Mouse (Mus musculus) liver, embryonic 16.5 days (tissue): ENCODE measurements around the gene Slc35g3. TPM values are rescaled to one million over a fixed set of nuclear protein-coding genes. Genes with fewer than 3 reads are reported as not detected.

Source experiments
- ATAC-seq: fragments of 200-750 bp; cut with Nextera tagmentation; 2 replicates; pipeline ENCODE4 v1.8.0; 2017; ENCODE audit warnings: low read depth, mild to moderate bottlenecking, moderate number of reproducible peaks, moderate library complexity
- H3K27ac ChIP-seq: fragments of 300-500 bp; sonication (generic); 2 replicates; pipeline ENCODE4 v1.5.1; 2014; ENCODE audit warnings: mild to moderate bottlenecking, low read length
- H3K27me3 ChIP-seq: fragments of 300-500 bp; sonication (generic); 2 replicates; pipeline ENCODE4 v1.6.1; 2014; ENCODE audit warnings: low read depth, low read length, mixed read lengths; ENCODE audit not compliant: control insufficient read depth, insufficient read depth
- H3K36me3 ChIP-seq: fragments of 300-500 bp; sonication (generic); 2 replicates; pipeline ENCODE4 v1.6.1; 2014; ENCODE audit warnings: mild to moderate bottlenecking; ENCODE audit not compliant: control insufficient read depth, insufficient read depth
- H3K4me1 ChIP-seq: fragments of 300-500 bp; sonication (generic); 2 replicates; pipeline ENCODE4 v1.6.1; 2014; ENCODE audit warnings: low read depth, low read length, mixed read lengths; ENCODE audit not compliant: control insufficient read depth
- H3K4me2 ChIP-seq: fragments of 300-500 bp; sonication (generic); 2 replicates; pipeline ENCODE4 v1.6.1; 2014; ENCODE audit warnings: low read depth, low read length, mixed read lengths
- H3K4me3 ChIP-seq: fragments of 300-500 bp; sonication (generic); 2 replicates; pipeline ENCODE4 v1.5.1; 2014; ENCODE audit warnings: low read depth, mild to moderate bottlenecking, low read length
- H3K9ac ChIP-seq: fragments of 300-500 bp; sonication (generic); 2 replicates; pipeline ENCODE4 v1.6.1; 2014; ENCODE audit warnings: low read depth, low read length
- H3K9me3 ChIP-seq: fragments of 300-500 bp; sonication (generic); replicated peaks from 2 replicates; pipeline ENCODE4 v1.6.1; 2016; ENCODE audit warnings: low read length; ENCODE audit not compliant: control insufficient read depth
- WGBS: fragments of 180-500 bp; shearing (Covaris S2); extraction: QIAGEN DNeasy Blood & Tissue Kit; methylation state at CpG from one replicate; pipeline ENCODE4 v1.1.7; 2014; ENCODE audit not compliant: insufficient replicate concordance; 5-methylcytosine and 5-hydroxymethylcytosine counted together
- polyA plus RNA-seq: library from polyadenylated mRNA; unstranded; fragments of >200 nt; fragmentation: Nextera tagmentation; extraction: Ambion mirVana; gene quantifications from 2 replicates; pipeline ENCODE4 v1.2.1, GENCODE M21; 2015

Gene Slc35g3
- polyA plus RNA-seq, 1 experiment from 2014 or later, result 0.07 TPM

GRCm38 (mm10) chr11:69715929-69716328 is 45.8 kb downstream of the Slc35g3 start:
- Histone ChIP-seq H3K4me3 (no peak overlapping the region), H3K27ac (no peak overlapping the region; the same call in 1 of the 2 replicates), H3K9me3 (no peaks in the 10 kb centered on the region), H3K9ac (no peak overlapping the region), H3K4me1 (peaks cover 27% of the 10 kb centered on the region), H3K4me2 (no peak overlapping the region), H3K36me3 (no peaks in the 10 kb centered on the region), H3K27me3 (no peaks in the 10 kb centered on the region)
- peak; percentile 53 for ATAC-seq
- WGBS, result 27% methylated on average over 5 of the region's 5 CpGs

- Histone ChIP-seq H3K27ac (peak overlapping the region; percentile 9; the same call in 1 of the 2 replicates), H3K4me2 (no peak overlapping the region), H3K4me3 (no peak overlapping the region), H3K9ac (no peak overlapping the region), H3K36me3 (no peaks in the 10 kb centered on the region), H3K4me1 (peaks cover 28% of the 10 kb centered on the region), H3K27me3 (no peaks in the 10 kb centered on the region), H3K9me3 (no peaks in the 10 kb centered on the region)
- 59% methylated on average over 9 of the region's 9 CpGs for WGBS
- no peak for ATAC-seq
Observed at GRCm38 (mm10) chr11:69715482-69715881, 46.3 kb downstream of the Slc35g3 start.

- H3K4me3 ChIP-seq, result no peak overlapping the region
- H3K36me3 ChIP-seq, result no peaks in the 10 kb centered on the region
- WGBS, result 79% methylated on average over 18 of the region's 18 CpGs
- H3K27ac ChIP-seq, result no peak overlapping the region
- no peak overlapping the region for H3K9ac ChIP-seq
- no peaks in the 10 kb centered on the region for H3K27me3 ChIP-seq
- ATAC-seq, result no peak
- peaks cover 35% of the 10 kb centered on the region for H3K4me1 ChIP-seq
- no peak overlapping the region for H3K4me2 ChIP-seq
- H3K9me3 ChIP-seq, result no peaks in the 10 kb centered on the region
Observed at GRCm38 (mm10) chr11:69714636-69715329, 47.0 kb downstream of the Slc35g3 start.

- no peaks in the 10 kb centered on the region for H3K9me3 ChIP-seq
- no peak overlapping the region for H3K27ac ChIP-seq
- 75% methylated on average over 20 of the region's 20 CpGs for WGBS
- H3K27me3 ChIP-seq, result no peaks in the 10 kb centered on the region
- no peak overlapping the region for H3K4me2 ChIP-seq
- H3K9ac ChIP-seq, result no peak overlapping the region
- ATAC-seq, result no peak
- peaks cover 25% of the 10 kb centered on the region for H3K4me1 ChIP-seq
- H3K36me3 ChIP-seq, result no peaks in the 10 kb centered on the region
- no peak overlapping the region for H3K4me3 ChIP-seq
Observed at GRCm38 (mm10) chr11:69712954-69713672, 48.7 kb downstream of the Slc35g3 start.

- H3K4me2 ChIP-seq, result no peak overlapping the region
- WGBS, result 64% methylated on average over 2 of the region's 2 CpGs
- no peaks in the 10 kb centered on the region for H3K27me3 ChIP-seq
- no peak overlapping the region for H3K4me3 ChIP-seq
- no peak overlapping the region for H3K27ac ChIP-seq
- H3K9me3 ChIP-seq, result no peaks in the 10 kb centered on the region
- H3K9ac ChIP-seq, result no peak overlapping the region
- no peaks in the 10 kb centered on the region for H3K36me3 ChIP-seq
- ATAC-seq, result no peak
- H3K4me1 ChIP-seq, result peaks cover 14% of the 10 kb centered on the region
Observed at GRCm38 (mm10) chr11:69711082-69711481, 50.7 kb downstream of the Slc35g3 start.

GRCm38 (mm10) chr11:69710470-69710869 is 51.3 kb downstream of the Slc35g3 start:
- H3K36me3 ChIP-seq, result no peaks in the 10 kb centered on the region
- WGBS, result 55% methylated on average over 3 of the region's 3 CpGs
- peaks cover 12% of the 10 kb centered on the region for H3K4me1 ChIP-seq
- H3K9ac ChIP-seq, result no peak overlapping the region
- H3K4me2 ChIP-seq, result no peak overlapping the region
- 0 out of 2 replicates have a peak overlapping the region, but pooled peaks have one; percentile 13 for H3K27ac ChIP-seq
- H3K9me3 ChIP-seq, result no peaks in the 10 kb centered on the region
- no peaks in the 10 kb centered on the region for H3K27me3 ChIP-seq
- ATAC-seq, result no peak
- no peak overlapping the region for H3K4me3 ChIP-seq

Other genes starting within 250 kb of the Slc35g3 start
- 0.07 and 0.09 TPM in 2 replicates for gene Dnah2, start 212.9 kb downstream of the Slc35g3 start, polyA plus RNA-seq
- gene Efnb3, start 201.8 kb downstream of the Slc35g3 start, polyA plus RNA-seq, result 0.27 and 0.39 TPM in 2 replicates
- gene Wrap53, start 181.7 kb downstream of the Slc35g3 start, polyA plus RNA-seq, result 14.6 and 15.5 TPM in 2 replicates
- gene Trp53, start 181.6 kb downstream of the Slc35g3 start, polyA plus RNA-seq, result 55.5 and 55.8 TPM in 2 replicates
- gene Atp1b2, start 156.0 kb downstream of the Slc35g3 start, polyA plus RNA-seq, result 11.2 and 12.6 TPM in 2 replicates
- gene Shbg, start 144.1 kb downstream of the Slc35g3 start, polyA plus RNA-seq, result 26.2 and 27.9 TPM in 2 replicates
- 10.4 and 11.5 TPM in 2 replicates for gene Sat2, start 139.9 kb downstream of the Slc35g3 start, polyA plus RNA-seq
- gene Fxr2, start 129.0 kb downstream of the Slc35g3 start, polyA plus RNA-seq, result 7.0 and 8.1 TPM in 2 replicates
- gene Sox15, start 106.7 kb downstream of the Slc35g3 start, polyA plus RNA-seq, result 0.11 TPM in 1 of 2 replicates, not detected in the other
- 34.5 and 35.0 TPM in 2 replicates for gene Mpdu1, start 99.3 kb downstream of the Slc35g3 start, polyA plus RNA-seq
- gene Cd68, start 95.8 kb downstream of the Slc35g3 start, polyA plus RNA-seq, result 32.0 and 35.4 TPM in 2 replicates
- gene Eif4a1, start 89.5 kb downstream of the Slc35g3 start, polyA plus RNA-seq, result 223 and 225 TPM in 2 replicates
- 22.7 and 24.9 TPM in 2 replicates for gene Senp3, start 79.9 kb downstream of the Slc35g3 start, polyA plus RNA-seq
- gene Tnfsf13, start 76.2 kb downstream of the Slc35g3 start, polyA plus RNA-seq, result 0.17 and 0.40 TPM in 2 replicates
- gene Tnfsf12, start 66.1 kb downstream of the Slc35g3 start, polyA plus RNA-seq, result 2.5 and 2.8 TPM in 2 replicates
- 0.95 and 1.1 TPM in 2 replicates for gene Tnfsfm13, start 65.9 kb downstream of the Slc35g3 start, polyA plus RNA-seq
- gene Polr2a, start 3.3 kb downstream of the Slc35g3 start, polyA plus RNA-seq, result 11.1 and 11.9 TPM in 2 replicates
- 0.61 and 0.81 TPM in 2 replicates for gene Zbtb4, start 3.9 kb upstream of the Slc35g3 start, polyA plus RNA-seq
- 0.61 and 0.96 TPM in 2 replicates for gene Chrnb1, start 34.0 kb upstream of the Slc35g3 start, polyA plus RNA-seq
- 0.19 and 0.21 TPM in 2 replicates for gene Fgf11, start 39.9 kb upstream of the Slc35g3 start, polyA plus RNA-seq
- 0.62 and 1.0 TPM in 2 replicates for gene Tmem102, start 43.7 kb upstream of the Slc35g3 start, polyA plus RNA-seq
- not detected in 2 replicates for gene Gm39566, start 53.3 kb upstream of the Slc35g3 start, polyA plus RNA-seq
- gene Spem2, start 56.5 kb upstream of the Slc35g3 start, polyA plus RNA-seq, result not detected in 2 replicates
- not detected in 2 replicates for gene Spem1, start 60.2 kb upstream of the Slc35g3 start, polyA plus RNA-seq
- 0.66 and 0.83 TPM in 2 replicates for gene Nlgn2, start 75.8 kb upstream of the Slc35g3 start, polyA plus RNA-seq
- 404 and 413 TPM in 2 replicates for gene Tmem256, start 76.5 kb upstream of the Slc35g3 start, polyA plus RNA-seq
- 22.0 and 27.8 TPM in 2 replicates for gene Plscr3, start 84.4 kb upstream of the Slc35g3 start, polyA plus RNA-seq
- 0.74 and 0.96 TPM in 2 replicates for gene Tnk1, start 96.8 kb upstream of the Slc35g3 start, polyA plus RNA-seq
- not detected in 2 replicates for gene Tmem95, start 116.0 kb upstream of the Slc35g3 start, polyA plus RNA-seq
- gene Kctd11, start 119.4 kb upstream of the Slc35g3 start, polyA plus RNA-seq, result 1.3 and 1.4 TPM in 2 replicates
- gene Acap1, start 133.6 kb upstream of the Slc35g3 start, polyA plus RNA-seq, result 6.5 and 6.8 TPM in 2 replicates
- 0.46 and 0.76 TPM in 2 replicates for gene 2810408A11Rik, start 139.0 kb upstream of the Slc35g3 start, polyA plus RNA-seq
- 2.2 and 2.6 TPM in 2 replicates for gene Neurl4, start 139.1 kb upstream of the Slc35g3 start, polyA plus RNA-seq
- gene Gps2, start 151.9 kb upstream of the Slc35g3 start, polyA plus RNA-seq, result 81.1 and 83.1 TPM in 2 replicates
- gene Eif5a, start 160.0 kb upstream of the Slc35g3 start, polyA plus RNA-seq, result 1,065 and 1,134 TPM in 2 replicates
- 0.18 TPM in 1 of 2 replicates, not detected in the other for gene Ybx2, start 173.8 kb upstream of the Slc35g3 start, polyA plus RNA-seq
- gene Slc2a4, start 186.2 kb upstream of the Slc35g3 start, polyA plus RNA-seq, result 18.4 and 22.6 TPM in 2 replicates
- gene Cldn7, start 202.8 kb upstream of the Slc35g3 start, polyA plus RNA-seq, result 5.4 and 11.7 TPM in 2 replicates
- gene Ctdnep1, start 219.2 kb upstream of the Slc35g3 start, polyA plus RNA-seq, result 7.1 and 7.3 TPM in 2 replicates
- gene Elp5, start 220.5 kb upstream of the Slc35g3 start, polyA plus RNA-seq, result 55.1 and 57.2 TPM in 2 replicates
- 255 and 280 TPM in 2 replicates for gene Gabarap, start 229.2 kb upstream of the Slc35g3 start, polyA plus RNA-seq
- gene Phf23, start 233.8 kb upstream of the Slc35g3 start, polyA plus RNA-seq, result 17.5 and 18.2 TPM in 2 replicates
- 4.4 and 5.1 TPM in 2 replicates for gene Dvl2, start 238.6 kb upstream of the Slc35g3 start, polyA plus RNA-seq